Mouse (Mus musculus) CH12.LX (cell line): ENCODE data around the gene Zcchc8. TPM values are rescaled to one million over a fixed set of nuclear protein-coding genes. Genes with fewer than 3 reads are reported as not detected.
A peak's percentile ranks its signal among the peaks of the same experiment; 100 is the strongest.

Experiments
- DNase-seq: peaks from one replicate; pipeline ENCODE4 v3.0.0-alpha.2; 2013; ENCODE audit errors: extremely low read depth
- H3K27ac ChIP-seq: 2 replicates; pipeline ENCODE4 v1.5.1; 2012; ENCODE audit warnings: low read depth, mild to moderate bottlenecking, control low read depth, moderate library complexity; ENCODE audit not compliant: insufficient read depth
- H3K27me3 ChIP-seq: replicated peaks from 2 replicates; pipeline ENCODE3; 2012; ENCODE audit warnings: inconsistent platforms
- H3K36me3 ChIP-seq, 2 experiments: replicated peaks in 1 of 2; 2 replicates each; pipeline versions ENCODE3 to v1.6.1; 2012; ENCODE audit warnings: inconsistent platforms in 1 of 2, low read length in 1 of 2, mild to moderate bottlenecking in 1 of 2, mixed read lengths in 1 of 2, moderate library complexity in 1 of 2; ENCODE audit not compliant: control insufficient read depth in 1 of 2, insufficient read depth in 1 of 2
- H3K4me1 ChIP-seq, 2 experiments: 2 replicates each; pipeline ENCODE4 v1.6.1; 2012; ENCODE audit warnings: inconsistent platforms in 1 of 2, moderate library complexity in 1 of 2; ENCODE audit not compliant: insufficient read depth in 2 of 2, control insufficient read depth in 1 of 2
- H3K4me2 ChIP-seq: 2 replicates; pipeline ENCODE4 v1.6.1; 2012; ENCODE audit warnings: low read depth, mild to moderate bottlenecking, control low read depth; ENCODE audit not compliant: poor library complexity, insufficient read depth, severe bottlenecking
- H3K4me3 ChIP-seq, 3 experiments: fragments of 150-350 bp in 1 of 3; sonication (generic) in 1 of 3; replicated peaks in 1 of 3; 2 replicates each; pipeline versions ENCODE3 to v1.5.1; 2011 to 2012; ENCODE audit warnings: low read depth in 2 of 3, low read length in 2 of 3, mild to moderate bottlenecking in 2 of 3, moderate library complexity in 2 of 3, control low read depth in 1 of 3, improper control_type of control experiment in 1 of 3, inconsistent platforms in 1 of 3, mixed read lengths in 1 of 3; ENCODE audit not compliant: poor library complexity in 1 of 3
- H3K79me2 ChIP-seq: replicated peaks from 2 replicates; pipeline ENCODE4 v1.6.1; 2012; ENCODE audit warnings: mild to moderate bottlenecking, moderate library complexity; ENCODE audit not compliant: control insufficient read depth, poor library complexity, insufficient read depth, severe bottlenecking; ENCODE audit errors: extremely low read depth
- H3K9ac ChIP-seq: 2 replicates; pipeline ENCODE4 v1.6.1; 2012; ENCODE audit warnings: low read depth, mild to moderate bottlenecking, control low read depth, moderate library complexity; ENCODE audit not compliant: insufficient read depth
- H3K9me3 ChIP-seq: replicated peaks from 2 replicates; pipeline ENCODE3; 2012; ENCODE audit warnings: low read length, inconsistent platforms, mixed read lengths
- CHD2 ChIP-seq: IDR thresholded peaks from 2 replicates; pipeline ENCODE4 v1.6.1; 2011; ENCODE audit warnings: low read length, improper control_type of control experiment
- CTCF ChIP-seq, 2 experiments: IDR thresholded peaks in 1 of 2; conservative IDR thresholded peaks in 1 of 2; 2 replicates each; pipeline ENCODE4 v1.5.1; 2011 to 2012; ENCODE audit warnings: low read depth in 2 of 2, low read length in 2 of 2, improper control_type of control experiment in 1 of 2, inconsistent platforms in 1 of 2, mild to moderate bottlenecking in 1 of 2, moderate library complexity in 1 of 2
- ETS1 ChIP-seq: conservative IDR thresholded peaks from 2 replicates; pipeline ENCODE4 v1.6.1; 2012; ENCODE audit warnings: low read depth, mild to moderate bottlenecking, inconsistent platforms, low read length, improper control_type of control experiment, moderate library complexity
- GABPA ChIP-seq: IDR thresholded peaks from 2 replicates; pipeline ENCODE4 v1.6.1; 2012; ENCODE audit warnings: low read depth, low read length, improper control_type of control experiment, inconsistent platforms; ENCODE audit not compliant: insufficient replicate concordance
- HCFC1 ChIP-seq: IDR thresholded peaks from 2 replicates; pipeline ENCODE4 v1.6.1; 2012; ENCODE audit warnings: low read depth, mild to moderate bottlenecking, inconsistent platforms, low read length, improper control_type of control experiment
- IRF4 ChIP-seq: IDR thresholded peaks from 2 replicates; pipeline ENCODE4 v1.6.1; 2014; ENCODE audit warnings: low read depth, mild to moderate bottlenecking, inconsistent platforms, low read length, improper control_type of control experiment
- JUN ChIP-seq: IDR thresholded peaks from 2 replicates; pipeline ENCODE4 v1.6.1; 2011; ENCODE audit warnings: low read depth, mild to moderate bottlenecking, low read length, improper control_type of control experiment, moderate library complexity; ENCODE audit not compliant: insufficient read depth
- KAT2A ChIP-seq: IDR thresholded peaks from 2 replicates; pipeline ENCODE4 v1.6.1; 2012; ENCODE audit warnings: low read length, improper control_type of control experiment, inconsistent platforms; ENCODE audit not compliant: insufficient replicate concordance
- MAFK ChIP-seq: IDR thresholded peaks from 2 replicates; pipeline ENCODE4 v1.6.1; 2011; ENCODE audit warnings: low read length, improper control_type of control experiment; ENCODE audit not compliant: insufficient replicate concordance
- MAX ChIP-seq: IDR thresholded peaks from 2 replicates; pipeline ENCODE4 v1.6.1; 2011; ENCODE audit warnings: low read length, improper control_type of control experiment
- MXI1 ChIP-seq: IDR thresholded peaks from 2 replicates; pipeline ENCODE4 v1.6.1; 2011; ENCODE audit warnings: mild to moderate bottlenecking, low read depth, low read length, improper control_type of control experiment
- NRF1 ChIP-seq: IDR thresholded peaks from 2 replicates; pipeline ENCODE4 v1.6.1; 2014; ENCODE audit warnings: low read depth, mild to moderate bottlenecking, inconsistent platforms, low read length, improper control_type of control experiment, moderate library complexity
- POLR2A ChIP-seq: IDR thresholded peaks from 2 replicates; pipeline ENCODE4 v1.6.1; 2011; ENCODE audit warnings: low read depth, mild to moderate bottlenecking, improper control_type of control experiment, low read length
- RAD21 ChIP-seq: IDR thresholded peaks from 2 replicates; pipeline ENCODE4 v1.6.1; 2011; ENCODE audit warnings: low read depth, mild to moderate bottlenecking, low read length, improper control_type of control experiment, moderate library complexity
- RCOR1 ChIP-seq: conservative IDR thresholded peaks from 2 replicates; pipeline ENCODE4 v1.6.1; 2012; ENCODE audit warnings: low read depth, mild to moderate bottlenecking, inconsistent platforms, low read length, improper control_type of control experiment
- SMC3 ChIP-seq: IDR thresholded peaks from 2 replicates; pipeline ENCODE4 v1.6.1; 2011; ENCODE audit warnings: low read depth, low read length, improper control_type of control experiment
- TBP ChIP-seq: conservative IDR thresholded peaks from 2 replicates; pipeline ENCODE4 v1.6.1; 2011; ENCODE audit warnings: low read depth, low read length, improper control_type of control experiment
- TCF12 ChIP-seq: IDR thresholded peaks from 2 replicates; pipeline ENCODE4 v1.6.1; 2014; ENCODE audit warnings: low read depth, mild to moderate bottlenecking, inconsistent platforms, low read length, improper control_type of control experiment
- USF2 ChIP-seq: conservative IDR thresholded peaks from 2 replicates; pipeline ENCODE4 v1.6.1; 2011; ENCODE audit warnings: low read depth, low read length, improper control_type of control experiment
- ZKSCAN1 ChIP-seq: IDR thresholded peaks from 2 replicates; pipeline ENCODE4 v1.6.1; 2012; ENCODE audit warnings: low read depth, inconsistent platforms, low read length, improper control_type of control experiment, borderline replicate concordance
- ZNF384 ChIP-seq: IDR thresholded peaks from 2 replicates; pipeline ENCODE4 v1.6.1; 2012; ENCODE audit warnings: low read depth, low read length, improper control_type of control experiment, inconsistent platforms
- dilution Hi-C: fragments of 300-500 bp; cut with MboI; formaldehyde crosslinking; loops from 2 replicates; pipeline ENCODE4 v1.14.3; 2020; ENCODE audit warnings: low sequenced_read_pairs; ENCODE audit not compliant: extremely low pct_unique_long_range_greater_than_20kb, extremely low pct_ligation_motif_present
- in situ Hi-C: fragments of 300-500 bp; cut with MboI; formaldehyde crosslinking; loops from 3 replicates; pipeline ENCODE4 v1.14.3; 2019; ENCODE audit warnings: low sequenced_read_pairs, low pct_ligation_motif_present, low pct_unique_long_range_greater_than_20kb, mixed read lengths
- polyA plus RNA-seq: library from polyadenylated mRNA; unstranded; fragments of >175 nt; gene quantifications from 2 replicates; pipeline ENCODE4 v1.2.1, GENCODE M21; 2012; ENCODE audit warnings: low read depth; ENCODE audit not compliant: insufficient read length
- total RNA-seq, 2 experiments: library from RNA; depleted of rRNA; stranded (reverse); fragments of 300-350 nt in 1 of 2; fragments of >200 nt in 1 of 2; gene quantifications; 2 replicates each; pipeline ENCODE4 v1.2.3; 2012 to 2014

Gene Zcchc8
- total and polyA plus RNA-seq, 3 experiments: 15.2 to 77.2 (median 24.4) TPM

DNA sequence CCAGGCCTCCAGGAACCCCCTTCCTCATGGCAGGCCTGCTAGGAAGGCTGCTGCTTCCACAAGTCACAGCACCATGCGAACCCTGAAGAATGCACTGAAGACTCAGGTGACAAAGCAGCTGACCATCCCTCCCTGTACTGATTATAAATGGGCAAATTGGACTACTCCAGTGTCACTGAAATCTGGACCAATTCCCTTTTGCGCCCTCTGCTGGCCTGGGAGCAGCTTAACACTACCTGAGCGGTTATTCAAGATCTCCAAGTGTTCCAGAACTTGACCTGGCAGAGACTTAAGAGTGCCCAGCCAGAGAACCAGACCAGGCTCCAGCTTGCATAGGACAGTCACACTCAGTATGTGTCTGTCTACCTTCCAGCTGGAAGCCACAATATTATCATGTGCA lies 21.7 kb downstream of the Zcchc8 start:
- H3K4me2 ChIP-seq: no peak overlapping the region
- no peak overlapping the region for H3K9ac ChIP-seq
- H3K9me3 ChIP-seq: no peaks in the 10 kb centered on the region
- peak; percentile 79 for DNase-seq
- H3K79me2 ChIP-seq: no peaks in the 10 kb centered on the region
- H3K27me3 ChIP-seq: no peaks in the 10 kb centered on the region
- TF ChIP-seq SMC3 (peak; percentile 86), RAD21 (peak; percentile 60), CTCF (conservative IDR thresholded peaks at IDR 0.05 in 1 of 2, IDR thresholded peaks at IDR 0.05 in 1 of 2; ENCODE audit: low read depth in 2 of 2, low read length in 2 of 2) (peak; percentile 69 to 83), IRF4 (no peak)
- no peak overlapping the region for H3K4me3 ChIP-seq
- H3K36me3 ChIP-seq: peaks cover 48 to 69% of the 10 kb centered on the region in 2 experiments
- peaks cover 0 to 8% of the 10 kb centered on the region in 2 experiments; a peak in 2 of 4 replicates for H3K4me1 ChIP-seq
- H3K27ac ChIP-seq: no peak overlapping the region
- in situ Hi-C loops: no loop called here
- dilution Hi-C loops: no loop called here

DNA sequence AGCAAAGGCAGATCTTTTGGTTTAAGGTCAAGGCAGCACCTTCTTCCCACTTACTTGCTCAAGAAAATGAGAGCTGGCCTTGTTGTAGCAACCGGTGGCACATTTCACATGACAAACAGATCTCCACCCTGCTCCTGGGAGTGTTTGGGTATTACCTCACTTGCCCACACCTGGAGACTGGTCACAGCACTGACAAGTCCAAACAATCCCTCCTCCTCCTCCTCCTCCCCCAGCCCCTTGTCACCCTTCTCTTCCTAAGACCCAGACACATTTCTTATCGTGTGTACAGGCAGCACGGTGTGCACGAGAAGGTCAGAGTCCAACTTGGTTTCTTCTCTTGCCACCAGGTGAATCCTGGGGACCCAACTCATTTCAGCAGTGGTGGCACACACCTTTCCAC lies 23.9 kb downstream of the Zcchc8 start:
- H3K9me3 ChIP-seq: no peaks in the 10 kb centered on the region
- no peak overlapping the region for H3K4me3 ChIP-seq
- no peak overlapping the region for H3K27ac ChIP-seq
- no peak for DNase-seq
- no peak overlapping the region for H3K4me2 ChIP-seq
- H3K79me2 ChIP-seq: no peaks in the 10 kb centered on the region
- peaks cover 0 to 10% of the 10 kb centered on the region in 2 experiments; a peak in 2 of 4 replicates for H3K4me1 ChIP-seq
- TF ChIP-seq MXI1 (no peak), HCFC1 (no peak), KAT2A (no peak), USF2 (no peak), ZNF384 (no peak), JUN (no peak), MAX (no peak), ETS1 (no peak), POLR2A (no peak), TCF12 (no peak), CTCF (conservative IDR thresholded peaks at IDR 0.05 in 1 of 2, IDR thresholded peaks at IDR 0.05 in 1 of 2; ENCODE audit: low read depth in 2 of 2, low read length in 2 of 2) (no peak), IRF4 (no peak), ZKSCAN1 (no peak), TBP (no peak), NRF1 (no peak), MAFK (no peak), GABPA (no peak), CHD2 (no peak), RCOR1 (no peak)
- dilution Hi-C loops (no loop called here), in situ Hi-C loops (no loop called here)
- no peaks in the 10 kb centered on the region for H3K27me3 ChIP-seq
- no peak overlapping the region for H3K9ac ChIP-seq
- H3K36me3 ChIP-seq: peaks cover 29 to 47% of the 10 kb centered on the region in 2 experiments
